Mouse (Mus musculus) stomach, embryonic 14.5 days (tissue): ENCODE measurements around the gene Mex3b. TPM values are rescaled to one million over a fixed set of nuclear protein-coding genes. Genes with fewer than 3 reads are reported as not detected.

Source experiments
- ATAC-seq: fragments of 200-750 bp; cut with Nextera tagmentation; 2 replicates; pipeline ENCODE4 v1.8.0; 2017; ENCODE audit warnings: low read depth, moderate TSS enrichment; ENCODE audit not compliant: insufficient number of reproducible peaks, insufficient read depth, low FRiP score
- H3K27ac ChIP-seq: fragments of 300-500 bp; sonication (generic); 2 replicates; pipeline ENCODE4 v1.5.1; 2014; ENCODE audit warnings: mild to moderate bottlenecking, low read length, moderate library complexity, mixed read lengths
- H3K27me3 ChIP-seq: fragments of 300-500 bp; sonication (generic); 2 replicates; pipeline ENCODE4 v1.6.1; 2014; ENCODE audit warnings: low read length, control low read depth, mixed read lengths; ENCODE audit not compliant: control insufficient read depth, insufficient read depth
- H3K36me3 ChIP-seq: fragments of 300-500 bp; sonication (generic); 2 replicates; pipeline ENCODE4 v1.6.1; 2014; ENCODE audit warnings: mild to moderate bottlenecking, control low read depth, low read length, moderate library complexity, mixed read lengths; ENCODE audit not compliant: control insufficient read depth, insufficient read depth
- H3K4me1 ChIP-seq: fragments of 300-500 bp; sonication (generic); 2 replicates; pipeline ENCODE4 v1.6.1; 2014; ENCODE audit warnings: low read length, control low read depth, mixed read lengths; ENCODE audit not compliant: control insufficient read depth, insufficient read depth
- H3K4me2 ChIP-seq: fragments of 300-500 bp; sonication (generic); replicated peaks from 2 replicates; pipeline ENCODE4 v1.6.1; 2014; ENCODE audit warnings: low read depth, low read length, control low read depth
- H3K4me3 ChIP-seq: fragments of 300-500 bp; sonication (generic); 2 replicates; pipeline ENCODE4 v1.5.1; 2014; ENCODE audit warnings: low read depth, low read length, control low read depth
- H3K9ac ChIP-seq: fragments of 300-500 bp; sonication (generic); replicated peaks from 2 replicates; pipeline ENCODE4 v1.6.1; 2014; ENCODE audit warnings: low read depth, mild to moderate bottlenecking, control low read depth, low read length, moderate library complexity, mixed read lengths
- H3K9me3 ChIP-seq: fragments of 300-500 bp; sonication (generic); 2 replicates; pipeline ENCODE4 v1.6.1; 2016; ENCODE audit warnings: low read depth, low read length, control low read depth; ENCODE audit not compliant: control insufficient read depth
- WGBS: fragments of 180-500 bp; shearing (Covaris S2); extraction: QIAGEN DNeasy Blood & Tissue Kit; methylation state at CpG from one replicate; pipeline ENCODE4 v1.1.7; 2014; 5-methylcytosine and 5-hydroxymethylcytosine counted together
- polyA plus RNA-seq: library from polyadenylated mRNA; unstranded; fragments of >200 nt; fragmentation: Nextera tagmentation; extraction: Ambion mirVana; gene quantifications from 2 replicates; pipeline ENCODE4 v1.2.1, GENCODE M21; 2014

Gene Mex3b
- polyA plus RNA-seq, 1 experiment from 2014 or later, result 14.7 TPM

DNA sequence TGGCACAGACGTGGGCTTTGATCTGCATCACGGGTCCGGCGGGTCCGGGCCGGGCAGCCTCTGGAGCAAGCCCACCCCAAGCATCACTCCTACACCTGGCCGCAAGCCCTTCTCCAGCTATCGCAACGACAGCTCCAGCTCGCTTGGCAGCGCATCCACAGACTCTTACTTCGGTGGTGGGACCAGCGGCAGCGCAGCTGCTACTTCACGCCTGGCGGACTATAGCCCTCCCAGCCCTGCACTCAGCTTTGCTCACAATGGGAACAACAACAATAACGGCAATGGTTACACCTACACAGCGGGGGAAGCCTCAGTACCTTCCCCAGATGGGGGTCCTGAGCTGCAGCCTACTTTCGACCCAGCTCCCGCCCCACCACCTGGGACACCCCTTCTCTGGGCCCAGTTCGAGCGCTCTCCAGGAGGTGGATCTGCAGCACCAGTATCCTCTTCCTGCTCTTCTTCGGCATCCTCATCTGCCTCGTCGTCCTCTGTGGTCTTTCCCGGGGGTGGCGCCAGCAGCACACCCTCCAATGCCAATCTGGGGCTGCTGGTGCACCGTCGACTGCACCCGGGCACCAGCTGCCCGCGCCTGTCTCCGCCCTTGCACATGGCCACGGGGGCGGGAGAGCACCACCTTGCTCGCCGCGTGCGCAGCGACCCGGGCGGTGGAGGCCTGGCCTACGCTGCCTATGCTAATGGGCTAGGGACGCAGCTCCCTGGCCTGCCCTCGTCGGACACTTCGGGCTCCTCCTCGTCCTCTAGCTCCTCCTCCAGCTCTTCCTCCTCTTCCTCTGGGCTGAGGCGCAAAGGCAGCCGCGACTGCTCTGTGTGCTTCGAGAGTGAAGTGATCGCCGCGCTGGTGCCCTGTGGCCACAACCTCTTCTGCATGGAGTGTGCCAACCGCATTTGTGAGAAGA, 2.4 kb downstream of the Mex3b start:
- peak overlapping the region; percentile 80 for H3K4me3 ChIP-seq
- no peaks in the 10 kb centered on the region for H3K27me3 ChIP-seq
- H3K4me1 ChIP-seq, result peaks cover 13% of the 10 kb centered on the region; the same call in 1 of the 2 replicates
- H3K4me2 ChIP-seq, result peak overlapping the region; percentile 68
- no peak for ATAC-seq
- H3K27ac ChIP-seq, result peak overlapping the region; percentile 98; the same call in 1 of the 2 replicates
- 4% methylated on average over 56 of the region's 56 CpGs for WGBS
- H3K9ac ChIP-seq, result peak overlapping the region; percentile 95
- H3K36me3 ChIP-seq, result peaks cover 2% of the 10 kb centered on the region
- no peaks in the 10 kb centered on the region for H3K9me3 ChIP-seq

DNA sequence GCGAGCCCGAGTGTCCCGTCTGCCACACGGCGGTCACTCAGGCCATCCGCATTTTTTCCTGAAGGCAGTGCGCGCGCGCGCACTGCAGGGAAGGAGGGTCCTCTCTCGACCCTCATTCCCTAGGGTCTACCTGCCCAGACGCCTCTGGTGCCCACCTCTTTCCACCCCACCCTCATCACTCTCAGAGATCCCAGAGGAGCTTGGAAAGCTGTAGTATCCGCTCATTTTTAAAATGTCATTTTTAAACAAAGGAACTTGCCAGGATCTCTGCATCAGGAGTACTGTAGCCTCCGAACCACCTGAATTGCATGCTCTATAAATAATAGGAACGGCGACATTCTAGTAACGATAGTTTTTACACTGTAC, 3.0 kb downstream of the Mex3b start:
- Histone ChIP-seq H3K9me3 (no peaks in the 10 kb centered on the region), H3K27me3 (no peaks in the 10 kb centered on the region), H3K4me1 (peaks cover 13% of the 10 kb centered on the region; the same call in 1 of the 2 replicates), H3K27ac (no peak overlapping the region), H3K9ac (peak overlapping the region; percentile 95), H3K4me2 (peak overlapping the region; percentile 68), H3K36me3 (peaks cover 2% of the 10 kb centered on the region), H3K4me3 (peak overlapping the region; percentile 80)
- WGBS, result 19% methylated on average over 18 of the region's 18 CpGs
- no peak for ATAC-seq

DNA sequence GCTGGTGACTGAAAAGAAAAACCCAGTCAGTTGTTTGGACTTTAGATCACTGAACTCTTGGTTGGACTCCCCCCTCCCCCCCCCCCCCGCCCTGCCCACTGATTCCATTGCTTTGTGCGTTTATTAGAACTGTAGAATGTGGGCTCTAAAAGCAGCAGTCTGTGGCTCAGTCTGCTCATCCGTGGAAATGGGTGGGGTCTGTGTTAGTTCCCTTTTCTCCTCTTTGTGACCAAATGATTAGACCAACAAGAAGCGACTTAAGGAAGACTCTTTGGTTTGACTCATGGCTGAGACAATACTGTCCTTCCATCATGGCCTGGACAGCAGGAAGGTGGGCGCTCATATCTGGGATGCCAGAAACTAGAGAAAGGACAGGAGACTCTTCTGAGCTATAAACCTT, 9.4 kb downstream of the Mex3b start:
- Histone ChIP-seq H3K27ac (no peak overlapping the region), H3K4me1 (no peaks in the 10 kb centered on the region), H3K36me3 (no peaks in the 10 kb centered on the region), H3K27me3 (no peaks in the 10 kb centered on the region), H3K4me3 (no peak overlapping the region), H3K9ac (no peak overlapping the region), H3K9me3 (no peaks in the 10 kb centered on the region), H3K4me2 (no peak overlapping the region)
- 75% methylated on average over 4 of the region's 5 CpGs for WGBS
- ATAC-seq, result no peak

DNA sequence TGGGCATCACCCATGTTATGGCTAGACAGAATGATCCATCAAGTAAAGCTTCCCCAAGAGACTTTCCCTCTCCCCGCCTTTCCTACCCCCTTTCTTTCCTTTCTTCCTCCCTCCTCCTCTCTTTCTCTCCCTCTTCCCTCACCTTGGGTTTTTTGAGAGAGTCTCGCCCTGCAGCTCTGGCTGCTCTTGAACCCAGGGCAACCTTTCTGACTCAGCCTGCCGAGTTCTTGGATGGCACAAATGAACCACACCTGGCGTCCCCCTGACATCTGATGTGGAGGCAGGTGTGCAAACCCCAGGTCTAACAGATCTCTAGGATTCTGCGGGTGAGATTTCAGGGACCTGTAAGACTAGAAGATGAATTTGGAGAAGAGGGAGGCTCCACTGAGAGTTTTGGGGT, 12.9 kb downstream of the Mex3b start:
- Histone ChIP-seq H3K9ac (no peak overlapping the region), H3K4me1 (no peaks in the 10 kb centered on the region), H3K4me2 (no peak overlapping the region), H3K27me3 (no peaks in the 10 kb centered on the region), H3K4me3 (no peak overlapping the region), H3K27ac (no peak overlapping the region), H3K9me3 (no peaks in the 10 kb centered on the region), H3K36me3 (no peaks in the 10 kb centered on the region)
- ATAC-seq, result no peak
- WGBS, result 90% methylated on average over 5 of the region's 5 CpGs

DNA sequence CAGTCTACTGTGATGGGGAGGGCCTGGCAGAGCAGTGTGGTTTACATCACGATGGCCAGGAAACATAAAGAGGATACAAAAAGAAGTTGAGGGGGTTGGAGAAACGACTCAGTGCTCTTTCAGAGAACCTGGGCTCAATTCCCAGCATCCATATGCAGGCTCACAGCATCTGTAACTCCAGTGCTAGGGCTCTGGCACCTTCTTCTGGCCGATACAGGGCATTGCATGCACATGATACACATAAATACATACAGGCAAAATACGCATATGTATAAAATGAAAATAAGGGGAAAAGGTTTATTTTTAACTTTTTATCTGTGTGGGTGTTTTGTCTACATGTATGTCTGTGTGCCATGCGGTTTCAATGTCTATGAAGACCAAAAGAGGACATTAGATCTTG, 13.6 kb downstream of the Mex3b start:
- Histone ChIP-seq H3K9ac (no peak overlapping the region), H3K4me2 (no peak overlapping the region), H3K27me3 (no peaks in the 10 kb centered on the region), H3K4me1 (no peaks in the 10 kb centered on the region), H3K27ac (no peak overlapping the region), H3K36me3 (no peaks in the 10 kb centered on the region), H3K9me3 (no peaks in the 10 kb centered on the region), H3K4me3 (no peak overlapping the region)
- ATAC-seq, result no peak
- WGBS, result 90% methylated on average over 5 of the region's 5 CpGs

DNA sequence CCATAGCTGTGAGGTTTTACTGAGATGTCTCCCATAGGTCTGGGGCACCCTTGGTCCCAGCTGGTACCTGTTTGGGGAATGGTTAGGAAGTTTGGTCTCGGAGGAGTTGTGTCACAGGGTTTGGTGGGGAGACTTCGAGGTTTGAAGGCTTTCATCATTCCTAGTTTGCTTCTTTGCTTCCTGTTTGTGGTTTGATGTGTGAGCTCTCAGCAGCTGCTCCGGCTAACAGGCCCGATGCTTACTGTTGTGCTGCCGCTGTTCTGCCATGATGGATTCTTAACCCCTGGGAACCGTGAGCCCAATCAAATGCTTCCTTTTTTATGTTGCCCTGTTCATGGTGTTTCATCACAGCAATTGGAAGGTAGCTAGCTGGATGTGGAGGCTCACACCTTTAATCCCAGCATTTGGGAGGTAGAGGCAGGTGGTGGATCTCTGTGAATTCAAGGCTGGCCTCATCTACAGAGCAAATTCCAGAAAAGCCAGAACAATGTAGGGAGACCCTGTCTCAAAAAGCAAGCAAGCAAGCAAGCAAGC, 23.3 kb downstream of the Mex3b start:
- Histone ChIP-seq H3K9ac (no peak overlapping the region), H3K27ac (no peak overlapping the region), H3K4me2 (no peak overlapping the region), H3K4me1 (no peaks in the 10 kb centered on the region), H3K27me3 (no peaks in the 10 kb centered on the region), H3K9me3 (no peaks in the 10 kb centered on the region), H3K36me3 (no peaks in the 10 kb centered on the region), H3K4me3 (no peak overlapping the region)
- ATAC-seq, result no peak
- WGBS, result 68% methylated on average over 6 of the region's 6 CpGs

DNA sequence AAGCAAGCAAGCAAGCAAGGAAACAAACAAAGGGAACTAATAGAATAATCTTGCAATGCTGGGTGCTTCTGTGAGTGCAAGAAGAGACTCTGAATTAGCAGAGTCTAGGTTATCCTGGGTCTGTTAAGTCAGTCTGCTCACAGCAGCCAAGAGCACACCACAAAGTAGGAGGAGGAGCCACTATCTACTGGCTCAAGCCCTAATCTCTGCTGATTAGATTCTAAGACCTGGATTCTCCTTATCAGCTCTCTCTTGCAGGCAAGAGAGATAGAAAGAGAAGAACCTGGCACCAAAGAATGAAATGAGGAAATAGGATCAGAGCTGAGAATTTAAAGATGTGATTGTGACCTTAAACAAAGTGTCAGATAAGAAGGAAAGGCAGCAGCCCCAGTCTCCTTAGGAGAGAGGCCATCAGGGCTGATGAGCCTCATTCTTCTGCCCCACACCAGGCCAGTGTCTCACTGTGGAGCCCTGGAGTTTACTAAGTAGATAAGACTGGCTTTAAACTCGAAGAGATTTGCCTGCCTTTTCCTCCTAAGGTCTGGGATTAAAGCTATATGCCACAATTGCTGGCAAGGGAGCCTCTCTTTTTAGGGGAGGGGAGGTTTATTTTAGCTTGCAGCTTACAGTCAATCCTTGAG, 23.9 kb downstream of the Mex3b start:
- H3K9ac ChIP-seq, result no peak overlapping the region
- H3K4me1 ChIP-seq, result no peaks in the 10 kb centered on the region
- no peaks in the 10 kb centered on the region for H3K9me3 ChIP-seq
- no peaks in the 10 kb centered on the region for H3K27me3 ChIP-seq
- no peak overlapping the region for H3K4me3 ChIP-seq
- no peak overlapping the region for H3K27ac ChIP-seq
- H3K4me2 ChIP-seq, result no peak overlapping the region
- ATAC-seq, result no peak
- WGBS, result 13% methylated on average over 1 of the region's 1 CpGs
- no peaks in the 10 kb centered on the region for H3K36me3 ChIP-seq

DNA sequence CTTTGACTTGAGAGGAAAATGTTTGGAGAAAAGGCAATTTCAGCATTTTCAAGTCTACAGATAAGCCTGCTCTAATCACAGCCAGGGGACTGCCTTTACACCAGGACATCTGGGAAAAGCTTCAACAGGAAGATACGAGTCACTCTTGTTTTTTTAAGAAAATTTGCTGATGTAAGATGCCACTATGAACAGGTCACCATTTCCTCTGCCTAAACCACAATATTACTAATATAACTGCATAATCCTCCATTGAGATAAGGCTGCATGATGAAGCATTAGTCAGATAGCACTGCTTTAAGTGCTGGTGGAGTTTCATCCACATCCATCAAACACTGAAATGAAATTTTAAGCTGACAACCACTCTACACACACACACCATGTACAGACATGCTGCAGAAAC, 27.2 kb downstream of the Mex3b start:
- H3K4me1 ChIP-seq, result no peaks in the 10 kb centered on the region
- H3K9me3 ChIP-seq, result no peaks in the 10 kb centered on the region
- no peak overlapping the region for H3K4me2 ChIP-seq
- ATAC-seq, result no peak
- H3K36me3 ChIP-seq, result no peaks in the 10 kb centered on the region
- H3K9ac ChIP-seq, result no peak overlapping the region
- no peaks in the 10 kb centered on the region for H3K27me3 ChIP-seq
- H3K27ac ChIP-seq, result no peak overlapping the region
- 33% methylated on average over 1 of the region's 1 CpGs for WGBS
- H3K4me3 ChIP-seq, result no peak overlapping the region
